Mouse (Mus musculus) kidney, embryonic 14.5 days (tissue): ENCODE data around the gene Fignl2. TPM values are rescaled to one million over a fixed set of nuclear protein-coding genes. Genes with fewer than 3 reads are reported as not detected.

ENCODE experiments used
- ATAC-seq: fragments of 200-750 bp; cut with Nextera tagmentation; 2 replicates; pipeline ENCODE4 v1.8.0; 2017; ENCODE audit warnings: moderate number of reproducible peaks, mild to moderate bottlenecking, moderate TSS enrichment, moderate library complexity; ENCODE audit not compliant: low FRiP score, low TSS enrichment
- H3K27ac ChIP-seq: fragments of 300-500 bp; sonication (generic); 2 replicates; pipeline ENCODE4 v1.5.1; 2014; ENCODE audit warnings: low read depth, mild to moderate bottlenecking, low read length, moderate library complexity, mixed read lengths
- H3K27me3 ChIP-seq: fragments of 300-500 bp; sonication (generic); 2 replicates; pipeline ENCODE4 v1.6.1; 2014; ENCODE audit warnings: mild to moderate bottlenecking, low read length; ENCODE audit not compliant: control insufficient read depth, insufficient read depth
- H3K36me3 ChIP-seq: fragments of 300-500 bp; sonication (generic); 2 replicates; pipeline ENCODE4 v1.6.1; 2014; ENCODE audit warnings: low read length, mixed read lengths; ENCODE audit not compliant: control insufficient read depth, insufficient read depth
- H3K4me1 ChIP-seq: fragments of 300-500 bp; sonication (generic); 2 replicates; pipeline ENCODE4 v1.6.1; 2014; ENCODE audit warnings: low read length, mixed read lengths; ENCODE audit not compliant: control insufficient read depth, insufficient read depth
- H3K4me2 ChIP-seq: fragments of 300-500 bp; sonication (generic); replicated peaks from 2 replicates; pipeline ENCODE4 v1.6.1; 2014; ENCODE audit warnings: low read depth, mild to moderate bottlenecking, low read length
- H3K4me3 ChIP-seq: fragments of 300-500 bp; sonication (generic); 2 replicates; pipeline ENCODE4 v1.5.1; 2014; ENCODE audit warnings: mild to moderate bottlenecking, low read length
- H3K9ac ChIP-seq: fragments of 300-500 bp; sonication (generic); 2 replicates; pipeline ENCODE4 v1.6.1; 2014; ENCODE audit warnings: low read depth, mild to moderate bottlenecking, low read length, moderate library complexity
- H3K9me3 ChIP-seq: fragments of 300-500 bp; sonication (generic); 2 replicates; pipeline ENCODE4 v1.6.1; 2016; ENCODE audit warnings: low read length; ENCODE audit not compliant: control insufficient read depth
- WGBS: fragments of 180-500 bp; shearing (Covaris S2); extraction: QIAGEN DNeasy Blood & Tissue Kit; methylation state at CpG from one replicate; pipeline ENCODE4 v1.1.7; 2014; 5-methylcytosine and 5-hydroxymethylcytosine counted together
- polyA plus RNA-seq: library from polyadenylated mRNA; unstranded; fragments of >200 nt; fragmentation: Nextera tagmentation; extraction: Ambion mirVana; gene quantifications from 2 replicates; pipeline ENCODE4 v1.2.1, GENCODE M21; 2014

The Fignl2 gene
- polyA plus RNA-seq, 1 experiment from 2014 or later: 0.58 TPM

- Histone ChIP-seq H3K9ac (no peak overlapping the region), H3K9me3 (no peaks in the 10 kb centered on the region), H3K27me3 (no peaks in the 10 kb centered on the region; the same call in 1 of the 2 replicates), H3K36me3 (no peaks in the 10 kb centered on the region), H3K4me1 (peaks cover 8% of the 10 kb centered on the region; the same call in 1 of the 2 replicates), H3K27ac (no peak overlapping the region), H3K4me2 (no peak overlapping the region), H3K4me3 (no peak overlapping the region)
- 69% methylated on average over 3 of the region's 3 CpGs for WGBS
- no peak for ATAC-seq
Observed at GRCm38 (mm10) chr15:101086956-101087355, 8.6 kb upstream of the Fignl2 start.

DNA sequence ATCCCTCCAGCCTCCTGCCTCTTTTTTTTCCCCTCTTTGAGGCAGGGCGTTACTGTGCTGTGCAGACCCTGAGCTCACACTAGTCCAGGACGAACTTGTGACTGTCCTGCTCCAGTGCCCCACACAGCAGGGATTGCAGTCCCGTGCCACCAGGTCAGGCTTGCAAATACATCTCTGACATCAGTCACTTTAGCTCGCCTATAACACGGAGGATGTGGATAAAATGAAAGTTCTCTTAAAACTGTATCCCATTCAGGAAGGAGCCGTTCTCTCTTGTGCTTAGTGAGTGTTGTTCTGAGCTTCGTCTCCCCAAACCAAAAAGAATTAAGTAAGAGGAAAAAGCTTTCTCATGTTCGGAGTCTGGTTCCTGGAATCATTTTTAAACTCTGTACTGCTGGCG is 8.1 kb upstream of the Fignl2 start:
- ATAC-seq: no peak
- Histone ChIP-seq H3K36me3 (no peaks in the 10 kb centered on the region), H3K27me3 (no peaks in the 10 kb centered on the region; the same call in 1 of the 2 replicates), H3K27ac (no peak overlapping the region), H3K9me3 (no peaks in the 10 kb centered on the region), H3K4me3 (no peak overlapping the region), H3K4me2 (no peak overlapping the region), H3K4me1 (peaks cover 10% of the 10 kb centered on the region; the same call in 1 of the 2 replicates), H3K9ac (no peak overlapping the region)
- 57% methylated on average over 9 of the region's 9 CpGs for WGBS

GRCm38 (mm10) chr15:101084499-101084898 is 6.1 kb upstream of the Fignl2 start:
- peaks cover 11% of the 10 kb centered on the region for H3K4me1 ChIP-seq
- no peaks in the 10 kb centered on the region; the same call in 1 of the 2 replicates for H3K27me3 ChIP-seq
- H3K36me3 ChIP-seq: no peaks in the 10 kb centered on the region
- H3K9ac ChIP-seq: no peak overlapping the region
- H3K9me3 ChIP-seq: no peaks in the 10 kb centered on the region
- no peak overlapping the region for H3K4me2 ChIP-seq
- ATAC-seq: no peak
- 65% methylated on average over 10 of the region's 10 CpGs for whole genome bisulfite sequencing
- no peak overlapping the region for H3K27ac ChIP-seq
- H3K4me3 ChIP-seq: no peak overlapping the region

DNA sequence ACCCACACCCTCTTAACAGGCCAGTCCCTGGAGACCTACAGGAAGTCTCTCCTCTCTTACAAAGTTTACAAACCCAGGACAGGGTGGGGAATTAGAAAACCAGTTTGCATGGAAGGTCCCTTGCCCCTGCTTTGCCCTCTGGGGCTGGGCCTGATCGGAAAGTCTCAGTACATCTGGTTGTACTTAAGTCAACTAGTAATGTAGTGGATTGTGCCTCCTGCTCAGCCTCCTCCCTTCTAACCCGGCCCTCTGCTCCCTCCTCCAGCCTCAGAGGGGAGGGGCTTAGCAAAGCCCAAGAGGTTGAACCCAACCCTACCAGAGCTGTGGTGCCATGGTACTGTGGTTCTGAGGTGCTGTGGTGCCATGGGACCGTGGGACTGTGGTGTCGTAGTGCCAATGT is 3.9 kb upstream of the Fignl2 start:
- H3K9ac ChIP-seq: no peak overlapping the region
- H3K27ac ChIP-seq: no peak overlapping the region
- H3K4me2 ChIP-seq: no peak overlapping the region
- H3K27me3 ChIP-seq: no peaks in the 10 kb centered on the region
- no peaks in the 10 kb centered on the region for H3K36me3 ChIP-seq
- no peak overlapping the region for H3K4me3 ChIP-seq
- 49% methylated on average over 4 of the region's 4 CpGs for WGBS
- H3K9me3 ChIP-seq: no peaks in the 10 kb centered on the region
- H3K4me1 ChIP-seq: peaks cover 17% of the 10 kb centered on the region
- ATAC-seq: no peak

DNA sequence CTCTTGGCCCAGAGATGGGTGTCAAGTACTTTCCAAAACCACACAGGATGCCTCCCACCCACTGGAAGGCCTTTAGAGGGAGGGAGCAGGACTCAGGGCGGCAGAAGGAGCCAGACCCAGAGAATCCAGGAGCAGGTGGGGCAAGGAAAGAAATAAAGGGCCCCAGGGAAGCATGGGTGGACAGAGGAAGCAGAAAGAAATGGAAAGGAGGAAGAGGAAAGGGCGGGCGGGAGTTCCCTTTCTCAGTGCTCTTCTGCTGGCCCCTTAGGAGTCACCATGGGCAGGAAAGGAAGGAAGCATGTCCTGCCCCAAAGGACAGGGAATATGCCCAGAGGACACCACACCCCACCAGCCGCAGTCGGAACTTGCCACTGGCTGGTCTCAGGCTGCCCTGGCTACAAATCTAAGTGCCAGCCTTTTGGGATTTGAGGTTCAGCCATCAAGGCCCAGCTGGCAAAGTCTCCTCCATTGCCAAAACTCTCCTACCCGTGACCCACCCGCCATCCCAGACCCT is 2.7 kb upstream of the Fignl2 start:
- no peaks in the 10 kb centered on the region for H3K36me3 ChIP-seq
- H3K27ac ChIP-seq: no peak overlapping the region
- H3K9ac ChIP-seq: no peak overlapping the region
- no peaks in the 10 kb centered on the region for H3K9me3 ChIP-seq
- WGBS: 78% methylated on average over 7 of the region's 7 CpGs
- ATAC-seq: no peak
- H3K4me3 ChIP-seq: no peak overlapping the region
- no peak overlapping the region for H3K4me2 ChIP-seq
- H3K4me1 ChIP-seq: peaks cover 26% of the 10 kb centered on the region
- H3K27me3 ChIP-seq: no peaks in the 10 kb centered on the region

DNA sequence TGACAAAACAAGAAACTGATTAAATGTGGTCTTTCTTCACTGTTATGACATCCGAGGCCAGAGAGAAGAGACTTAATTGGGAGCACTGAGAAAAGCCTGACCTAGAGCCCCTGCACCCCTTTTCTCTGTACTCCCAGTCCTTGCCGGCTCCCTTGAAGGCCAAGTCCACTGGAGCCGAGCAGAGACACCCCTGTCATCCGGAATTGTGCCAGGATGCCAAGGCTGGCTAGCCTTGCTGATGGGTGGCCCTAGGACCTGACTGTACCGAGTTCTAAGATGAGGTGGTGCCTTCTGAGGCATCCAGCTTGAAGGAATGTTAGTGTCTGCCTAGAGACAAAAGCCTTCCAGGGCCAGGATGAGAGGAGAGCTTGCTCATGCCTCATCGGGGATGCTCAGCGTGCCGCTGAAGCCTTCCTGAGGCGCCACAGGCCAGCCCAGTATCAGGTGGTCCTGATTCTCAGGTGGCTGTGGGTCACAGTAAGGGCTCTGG is 1.7 kb upstream of the Fignl2 start:
- H3K9ac ChIP-seq: no peak overlapping the region
- ATAC-seq: no peak
- no peak overlapping the region for H3K4me2 ChIP-seq
- no peaks in the 10 kb centered on the region for H3K36me3 ChIP-seq
- peaks cover 36% of the 10 kb centered on the region for H3K4me1 ChIP-seq
- no peaks in the 10 kb centered on the region for H3K9me3 ChIP-seq
- no peak overlapping the region for H3K4me3 ChIP-seq
- no peaks in the 10 kb centered on the region for H3K27me3 ChIP-seq
- no peak overlapping the region for H3K27ac ChIP-seq
- WGBS: 78% methylated on average over 9 of the region's 9 CpGs

DNA sequence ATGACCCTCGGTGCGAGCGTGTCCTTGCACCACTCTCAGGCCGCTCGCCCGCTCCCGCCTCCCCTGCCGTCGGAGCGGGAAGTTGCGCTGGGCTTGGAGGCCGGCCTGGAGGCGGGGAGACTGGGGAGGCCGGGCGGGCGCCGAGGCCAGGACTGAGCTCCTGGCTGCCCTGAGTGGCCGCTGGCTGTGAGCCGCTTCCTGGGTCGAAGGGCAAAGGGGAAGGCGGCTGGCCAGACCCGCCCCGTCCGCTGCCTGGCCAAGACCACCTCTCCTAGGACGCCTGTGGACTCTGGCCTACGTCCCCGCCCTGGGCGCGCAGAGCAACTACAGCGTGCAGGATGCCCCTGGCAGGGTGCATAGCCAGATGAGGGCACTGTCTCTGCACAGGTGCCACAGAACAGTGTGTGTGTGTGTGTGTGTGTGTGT is 377 bp upstream of the Fignl2 start:
- Histone ChIP-seq H3K27me3 (no peaks in the 10 kb centered on the region), H3K9me3 (no peaks in the 10 kb centered on the region)
- WGBS: 1% methylated on average over 29 of the region's 30 CpGs

GRCm38 (mm10) chr15:101077001-101077812 is 1.2 kb downstream of the Fignl2 start:
- no peaks in the 10 kb centered on the region for H3K27me3 ChIP-seq
- H3K9ac ChIP-seq: peak overlapping the region; percentile 94
- H3K4me2 ChIP-seq: peak overlapping the region; percentile 76
- peak overlapping the region; percentile 93 for H3K4me3 ChIP-seq
- no peaks in the 10 kb centered on the region for H3K36me3 ChIP-seq
- H3K9me3 ChIP-seq: no peaks in the 10 kb centered on the region
- peaks cover 43% of the 10 kb centered on the region for H3K4me1 ChIP-seq
- peak overlapping the region; percentile 97 for H3K27ac ChIP-seq
- ATAC-seq: peak; percentile 16; the same call in 1 of the 2 replicates
- under 1% methylated on average over 34 of the region's 34 CpGs for WGBS

More for the DNA sequence above, 377 bp upstream of the Fignl2 start:
- Histone ChIP-seq H3K27ac (peak overlapping the region; percentile 97), H3K9ac (peak overlapping the region; percentile 94), H3K4me1 (peaks cover 40% of the 10 kb centered on the region), H3K4me3 (peak overlapping the region; percentile 93), H3K4me2 (peak overlapping the region; percentile 76), H3K36me3 (no peaks in the 10 kb centered on the region)
- peak; percentile 81 for ATAC-seq
